Mouse (Mus musculus) lung, adult 18-20 months (tissue): ENCODE data around the gene Map3k6.

Experiments
- DNase-seq, 2 experiments: peaks; one replicate each; pipeline ENCODE4 v3.0.0; 2022; ENCODE audit warnings: mixed read lengths in 2 of 2

The Map3k6 gene

DNA sequence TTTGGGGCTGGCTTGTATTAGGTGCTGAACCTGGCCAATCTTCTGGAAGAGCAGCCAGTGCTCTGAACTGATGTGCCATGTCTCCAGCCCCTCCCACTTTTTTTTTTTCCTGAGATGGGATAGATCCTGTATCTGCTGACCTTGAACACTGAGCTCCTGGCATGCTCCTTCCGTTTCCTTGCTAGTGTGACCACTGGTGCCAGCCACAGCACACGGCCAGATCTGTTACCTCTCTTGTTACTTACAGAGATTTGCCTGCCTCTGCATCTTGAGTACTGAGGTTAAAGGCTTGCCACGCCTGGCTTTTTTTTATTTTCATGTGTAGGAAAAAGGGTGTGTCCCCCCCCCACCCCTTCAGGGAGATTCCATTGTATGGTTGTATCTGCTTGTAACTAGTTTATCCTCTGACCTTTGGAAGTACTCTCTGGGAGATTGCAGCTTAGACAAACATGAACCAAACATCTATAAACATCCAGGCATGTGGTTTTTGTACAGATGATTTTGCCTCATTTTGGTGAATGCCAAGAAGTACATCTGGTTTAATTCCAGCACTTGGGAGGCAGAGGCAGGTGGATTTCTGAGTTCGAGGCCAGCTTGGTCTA is 46.0 kb downstream of the Map3k6 start:
- no peak for DNase-seq

- no peak for DNase-seq
Observed at GRCm38 (mm10) chr4:133291255-133291654, 50.6 kb downstream of the Map3k6 start.

DNA sequence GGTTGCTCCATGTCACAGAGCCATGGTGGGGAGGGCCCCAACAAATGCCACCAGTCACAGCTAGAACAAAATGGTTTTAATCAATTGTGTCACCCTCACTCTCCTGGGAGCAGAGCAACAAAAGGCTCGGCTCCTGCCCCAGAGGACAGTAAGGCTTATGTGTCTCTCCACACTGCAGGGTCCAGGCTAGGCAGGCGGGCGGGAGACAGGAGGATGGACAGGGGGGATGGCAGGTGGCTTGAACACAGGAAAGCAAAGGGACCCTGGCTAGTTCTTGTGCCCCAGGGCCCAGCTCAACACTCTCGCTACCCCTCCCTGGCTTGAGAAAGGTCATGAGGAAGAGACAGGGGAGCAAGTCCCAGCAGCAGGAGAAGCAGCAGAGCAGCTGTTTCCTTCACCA is 51.8 kb downstream of the Map3k6 start:
- no peak for DNase-seq

DNA sequence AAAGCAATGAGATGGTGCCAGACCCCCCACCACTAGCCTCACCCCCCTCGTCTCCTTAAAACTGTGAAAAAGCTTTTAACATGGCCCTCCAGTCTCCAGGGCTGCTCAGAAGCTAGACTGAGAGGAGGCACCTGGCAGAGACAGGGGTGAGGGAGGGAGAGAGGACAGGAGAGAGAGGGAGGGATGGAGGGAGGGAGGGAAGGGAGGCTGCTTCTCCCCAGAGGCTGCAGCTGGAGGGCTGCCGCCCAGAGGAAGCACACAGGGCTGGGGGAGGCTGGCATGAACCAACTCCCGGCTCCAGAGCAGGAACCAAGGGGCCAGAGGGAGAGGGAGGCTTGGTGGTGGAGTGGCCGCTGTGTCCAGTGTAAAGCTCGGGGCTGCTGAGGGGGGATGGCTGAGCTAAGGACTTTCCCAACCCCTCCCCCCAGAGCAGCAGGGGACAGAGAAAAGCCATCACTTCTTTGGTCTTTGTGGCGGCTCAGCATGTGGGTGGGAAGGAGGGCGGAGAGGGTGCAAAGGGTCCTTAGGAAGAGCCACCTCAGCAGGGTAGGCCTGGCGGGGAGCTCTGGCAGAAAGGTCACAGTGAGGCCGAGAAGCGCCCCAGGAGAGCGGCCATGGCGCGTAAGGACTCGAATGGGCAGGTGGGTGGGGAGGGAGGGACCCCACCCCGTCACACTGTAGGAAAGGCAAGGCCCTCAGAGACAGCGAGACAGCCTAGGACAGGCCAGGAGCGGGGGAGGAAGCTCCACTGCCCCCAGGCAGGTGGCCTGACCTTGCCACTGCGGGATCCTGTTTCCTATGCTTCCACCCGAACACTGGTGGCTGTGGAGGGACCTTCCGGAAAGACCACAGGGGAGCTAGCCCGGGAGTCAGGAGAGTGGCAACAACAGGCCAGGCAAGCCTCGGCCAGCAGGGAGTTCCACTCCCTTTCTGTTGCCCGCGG is 52.6 kb downstream of the Map3k6 start:
- DNase-seq: no peak

DNA sequence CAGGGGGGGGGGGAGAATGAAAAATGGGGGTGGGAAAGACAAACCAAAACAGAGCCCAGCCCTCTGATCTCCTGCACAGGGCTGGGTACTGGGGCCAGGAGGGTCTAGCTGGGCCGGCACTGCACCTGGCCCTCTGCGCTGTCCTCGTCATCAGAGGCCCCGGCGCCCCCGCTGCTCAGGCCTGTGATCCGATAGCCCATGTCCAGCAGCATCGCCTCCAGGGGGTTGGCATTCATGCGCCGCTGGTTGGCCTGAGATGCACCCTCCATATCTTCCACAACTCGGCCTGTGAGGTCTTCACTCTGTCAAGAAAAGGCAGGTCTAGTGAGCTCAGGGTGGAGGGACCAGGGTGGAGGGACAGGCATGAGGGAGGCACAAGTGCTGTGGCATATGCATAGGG is 53.5 kb downstream of the Map3k6 start:
- DNase-seq: no peak

DNA sequence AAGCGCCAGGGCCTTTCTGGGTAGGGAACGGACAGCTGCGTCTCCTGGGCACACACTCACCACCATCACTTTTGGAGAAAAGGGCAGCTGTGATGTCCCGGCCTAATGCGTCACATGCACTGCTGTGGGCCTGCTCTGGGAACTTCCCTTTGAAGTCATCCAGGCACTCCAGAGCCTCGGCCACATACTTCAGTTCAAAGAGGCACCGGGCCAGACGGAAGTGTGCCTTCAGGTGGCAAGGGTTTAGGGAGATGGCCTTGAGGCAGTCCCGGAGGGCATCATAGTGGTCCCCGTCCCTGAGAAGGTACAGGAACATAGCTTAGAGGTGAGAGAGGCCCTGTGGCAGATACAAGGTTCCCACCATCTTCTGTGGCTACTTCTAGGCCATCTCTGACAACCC is 56.7 kb downstream of the Map3k6 start:
- DNase-seq: no peak

- DNase-seq: peak; percentile 64 to 70
Observed at GRCm38 (mm10) chr4:133297801-133298238, 57.2 kb downstream of the Map3k6 start.

DNA sequence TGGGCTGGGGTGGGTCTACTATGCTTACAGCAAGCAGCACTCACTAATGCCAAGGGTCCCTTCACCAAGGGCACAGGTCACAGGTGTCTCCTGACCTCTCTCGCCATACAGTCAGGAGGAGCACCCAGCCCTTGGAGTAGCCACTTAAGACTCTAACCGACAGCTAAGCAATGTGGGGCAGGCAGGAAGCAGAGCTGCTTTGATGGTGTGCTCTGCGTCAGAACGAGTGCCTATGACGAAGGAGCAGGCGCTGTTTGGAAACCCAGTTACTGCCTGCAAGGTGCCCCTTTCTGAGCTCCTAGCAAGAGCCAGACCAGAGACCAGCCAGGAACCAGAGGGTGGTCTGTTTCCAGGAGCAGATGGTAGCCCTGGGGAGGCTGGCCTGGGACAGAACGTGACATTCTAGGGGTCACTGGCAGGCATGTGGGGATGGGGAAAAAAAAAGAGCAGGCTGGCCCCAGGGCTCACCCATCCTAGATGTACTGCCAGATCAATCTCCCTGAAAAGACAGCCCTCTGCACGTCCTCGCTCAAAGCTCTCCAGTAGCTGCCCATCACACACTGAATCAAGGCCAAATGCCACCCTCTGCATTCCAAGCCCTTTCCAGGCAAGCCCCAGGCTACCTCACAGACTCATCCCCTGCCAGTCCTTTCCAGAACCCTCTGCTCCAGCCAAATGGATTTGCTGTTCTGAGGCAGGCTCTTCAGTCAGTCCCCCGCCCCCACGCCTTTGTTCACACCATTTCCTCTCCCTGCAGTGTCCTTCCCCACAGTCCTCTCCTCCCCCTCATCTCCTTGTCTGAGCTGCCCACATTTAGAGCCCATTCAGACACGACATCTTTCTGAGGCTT is 58.1 kb downstream of the Map3k6 start:
- DNase-seq: no peak

GRCm38 (mm10) chr4:133299701-133300100 is 59.1 kb downstream of the Map3k6 start:
- no peak for DNase-seq

GRCm38 (mm10) chr4:133300421-133300820 is 59.8 kb downstream of the Map3k6 start:
- DNase-seq: no peak

DNA sequence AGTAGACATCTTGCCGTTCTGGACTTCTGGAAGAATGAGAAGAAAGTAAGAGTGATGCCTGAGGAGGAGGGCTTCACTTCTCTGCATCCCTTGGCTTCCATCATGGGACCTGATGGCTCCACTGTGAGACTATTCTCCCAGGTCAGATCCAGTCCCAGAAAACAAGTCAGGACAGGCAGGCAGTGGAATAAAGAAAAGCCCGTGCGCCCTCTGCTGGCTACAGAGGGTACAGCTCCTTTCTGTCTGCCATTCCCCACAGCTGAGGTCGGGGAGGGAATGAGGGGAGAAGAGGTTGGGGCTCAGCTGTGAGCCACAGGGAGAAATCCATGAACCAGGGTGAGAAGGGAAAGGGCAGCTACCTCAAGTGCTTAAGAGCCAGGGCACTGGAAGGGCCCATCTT is 61.2 kb downstream of the Map3k6 start:
- DNase-seq: peak; percentile 46 to 54
